Mouse (Mus musculus): ENCODE measurements around the gene Tacc2. TPM values are rescaled to one million over a fixed set of nuclear protein-coding genes. Genes with fewer than 3 reads are reported as not detected.

Tacc2 gene
- total RNA-seq, 2 experiments from 2014 or later: 187 to 199 TPM

DNA sequence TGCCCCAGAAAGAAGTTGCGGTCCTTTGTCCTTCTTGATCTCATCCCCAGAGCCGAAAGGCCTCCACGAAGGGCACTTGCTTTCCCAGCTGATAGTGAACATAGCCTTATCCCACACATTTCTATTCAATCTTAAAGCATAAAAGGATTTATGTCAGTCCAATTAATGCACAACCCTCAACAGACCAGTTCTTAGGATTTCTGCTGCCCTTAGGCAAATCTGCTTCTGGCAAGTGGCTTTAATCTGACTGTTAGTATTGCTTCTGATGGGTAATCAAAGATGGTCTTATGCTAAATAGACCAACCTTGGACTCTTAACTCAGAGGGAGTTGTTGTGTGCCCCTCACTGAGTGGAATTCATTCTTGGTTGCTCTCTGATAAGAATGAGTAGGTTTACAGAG, 40.4 kb downstream of the Tacc2 start:
- DNase-seq: no peak

DNA sequence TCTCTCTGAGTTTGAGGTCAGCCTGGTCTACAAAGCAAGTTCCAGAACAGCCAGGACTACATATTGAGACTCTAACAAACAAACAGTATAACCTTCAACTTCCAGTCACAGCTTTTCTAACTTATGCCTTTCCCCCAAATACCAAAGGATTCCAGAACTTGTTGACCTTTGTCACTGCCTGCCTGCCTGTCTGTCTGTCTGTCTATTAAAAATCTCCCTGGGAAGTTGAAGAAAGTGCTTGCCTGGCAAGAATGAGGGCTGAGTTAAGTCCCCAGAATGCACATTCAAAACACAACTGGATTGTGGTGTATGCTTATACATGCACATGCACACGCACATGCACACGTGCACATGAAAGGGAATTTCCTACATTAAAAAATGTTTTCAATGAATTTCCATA, 43.8 kb downstream of the Tacc2 start:
- DNase-seq: no peak

DNA sequence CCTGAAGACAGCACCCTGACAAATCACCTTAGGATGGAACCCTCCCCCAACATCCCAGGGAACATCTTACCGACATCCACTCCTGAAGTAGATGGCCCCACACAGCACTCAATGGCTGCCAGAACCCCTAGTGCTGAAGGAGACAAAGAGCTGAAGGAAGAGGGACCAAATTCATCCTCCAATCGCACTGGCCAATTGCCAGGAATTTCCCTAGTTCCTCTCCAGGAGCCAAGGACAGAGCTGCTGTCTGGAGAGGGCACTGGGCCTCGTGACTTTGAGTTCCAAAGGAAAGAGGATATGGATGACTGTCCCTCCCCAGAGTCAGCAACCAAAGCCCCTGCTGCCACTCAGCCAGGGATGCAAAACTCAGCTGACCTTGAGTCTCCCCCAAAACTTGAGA, 44.7 kb downstream of the Tacc2 start:
- DNase-seq: peak; percentile 35

DNA sequence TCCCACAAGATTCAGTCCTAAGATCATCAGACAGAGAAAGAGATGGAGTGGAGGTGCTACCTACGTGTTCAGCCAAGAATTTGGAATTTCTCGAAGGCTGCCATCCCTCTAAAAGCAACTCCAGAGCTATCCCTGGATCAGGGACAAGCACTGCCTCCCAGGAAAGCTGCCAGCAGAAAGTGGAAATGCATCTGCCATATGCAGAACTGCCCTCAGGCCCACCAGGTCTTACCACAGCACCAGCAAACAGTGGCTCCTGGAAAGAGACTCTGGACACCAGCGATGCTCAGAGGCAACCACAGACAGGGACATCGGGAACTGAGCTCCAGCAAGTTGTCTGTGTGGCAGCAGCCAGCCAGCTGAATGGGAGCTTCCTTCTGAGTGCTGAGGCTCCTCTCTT, 45.1 kb downstream of the Tacc2 start:
- peak; percentile 38 for DNase-seq

DNA sequence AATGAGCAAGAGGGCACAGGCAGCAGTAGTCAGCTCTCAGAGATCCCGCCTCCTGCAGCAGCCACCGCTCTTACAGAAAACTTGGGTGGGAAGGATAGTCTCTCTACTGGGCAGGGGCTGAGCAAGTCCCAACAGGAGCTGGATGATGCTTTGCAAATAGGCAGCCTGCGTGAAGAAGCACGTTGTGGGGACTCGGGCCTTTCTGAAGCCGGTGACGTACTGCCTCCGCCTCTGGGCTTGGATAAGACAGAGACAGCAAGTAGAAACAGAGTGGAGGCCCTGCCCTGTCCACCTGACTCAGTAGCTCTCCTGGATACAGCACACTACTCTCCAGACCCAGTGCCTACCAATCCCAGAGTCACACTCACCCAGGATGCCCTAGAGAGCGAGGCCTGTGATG, 47.1 kb downstream of the Tacc2 start:
- no peak for DNase-seq

DNA sequence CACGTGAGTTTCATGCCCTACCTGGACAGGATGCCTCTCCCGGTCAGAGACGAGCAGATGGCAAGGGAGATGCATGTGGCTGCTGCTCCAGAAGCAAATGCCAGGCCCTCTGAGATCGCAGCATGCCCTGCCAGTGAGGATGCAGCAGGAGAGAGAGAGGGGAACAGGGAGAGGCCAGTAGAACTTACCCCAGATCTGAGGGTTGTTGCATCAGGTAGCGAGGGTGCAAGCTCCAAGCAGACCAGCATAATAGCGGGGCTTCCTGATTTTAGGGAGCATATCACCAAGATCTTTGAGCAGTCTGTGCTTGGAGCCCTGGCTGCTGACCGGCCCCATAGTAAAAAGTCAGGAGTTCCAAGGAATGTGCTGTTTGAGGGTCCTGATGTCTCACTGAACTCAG, 48.1 kb downstream of the Tacc2 start:
- no peak for DNase-seq

DNA sequence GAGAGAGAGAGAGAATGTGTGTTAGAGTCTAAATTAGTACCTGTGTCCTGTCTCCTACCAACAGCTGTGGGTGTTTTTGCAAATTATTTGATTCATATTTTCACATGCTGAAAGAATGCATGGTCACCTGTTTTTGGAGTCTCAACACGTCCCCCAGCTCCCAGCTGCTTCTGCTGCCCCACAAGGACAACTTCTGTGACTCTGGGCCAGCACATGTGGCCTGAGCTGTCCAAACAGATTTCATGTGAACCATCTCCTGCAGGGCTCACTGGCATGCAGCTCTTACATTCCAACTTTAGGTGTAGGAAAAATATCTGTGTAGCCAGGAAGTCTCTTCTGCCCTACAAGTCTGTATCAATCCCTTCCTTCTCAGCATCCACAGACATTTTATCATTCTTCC, 51.4 kb downstream of the Tacc2 start:
- DNase-seq: no peak

DNA sequence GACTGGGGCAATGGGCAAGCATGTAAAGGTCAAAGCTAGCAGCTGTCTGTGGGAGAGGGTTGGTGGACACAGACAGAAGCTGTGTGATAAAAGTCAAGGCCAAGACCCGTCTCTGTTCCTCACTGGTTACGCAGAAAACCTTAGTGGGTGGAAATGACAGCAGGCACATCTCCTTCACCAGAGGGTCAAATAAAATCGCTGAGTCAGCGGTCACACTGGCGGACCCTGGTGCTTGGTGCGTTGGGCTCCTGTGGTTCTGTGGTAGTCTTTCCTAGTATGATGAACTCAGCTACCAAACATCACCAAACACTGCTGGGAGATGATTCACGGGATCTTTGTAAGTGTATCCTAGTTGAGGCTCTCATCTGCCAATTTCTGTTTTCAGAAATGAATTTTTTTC, 52.8 kb downstream of the Tacc2 start:
- no peak for DNase-seq

DNA sequence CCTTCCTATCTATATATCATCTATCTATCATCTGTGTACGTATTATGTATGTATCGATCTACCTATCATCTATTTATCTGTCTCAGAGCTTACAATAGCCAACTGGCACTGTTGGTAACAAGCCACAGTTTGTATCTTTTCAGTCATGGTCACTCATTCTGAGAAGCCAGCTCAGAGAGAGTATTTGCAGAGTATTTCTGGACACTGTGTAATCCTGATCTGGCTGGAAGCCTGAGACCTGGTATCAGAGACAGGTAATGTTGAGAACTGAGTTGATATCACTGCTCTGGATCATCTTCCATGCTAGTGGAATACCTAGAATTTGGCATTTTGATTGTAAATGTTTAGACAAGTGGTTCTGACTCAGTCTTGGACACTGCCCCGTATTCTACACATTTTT, 53.7 kb downstream of the Tacc2 start:
- no peak for DNase-seq

DNA sequence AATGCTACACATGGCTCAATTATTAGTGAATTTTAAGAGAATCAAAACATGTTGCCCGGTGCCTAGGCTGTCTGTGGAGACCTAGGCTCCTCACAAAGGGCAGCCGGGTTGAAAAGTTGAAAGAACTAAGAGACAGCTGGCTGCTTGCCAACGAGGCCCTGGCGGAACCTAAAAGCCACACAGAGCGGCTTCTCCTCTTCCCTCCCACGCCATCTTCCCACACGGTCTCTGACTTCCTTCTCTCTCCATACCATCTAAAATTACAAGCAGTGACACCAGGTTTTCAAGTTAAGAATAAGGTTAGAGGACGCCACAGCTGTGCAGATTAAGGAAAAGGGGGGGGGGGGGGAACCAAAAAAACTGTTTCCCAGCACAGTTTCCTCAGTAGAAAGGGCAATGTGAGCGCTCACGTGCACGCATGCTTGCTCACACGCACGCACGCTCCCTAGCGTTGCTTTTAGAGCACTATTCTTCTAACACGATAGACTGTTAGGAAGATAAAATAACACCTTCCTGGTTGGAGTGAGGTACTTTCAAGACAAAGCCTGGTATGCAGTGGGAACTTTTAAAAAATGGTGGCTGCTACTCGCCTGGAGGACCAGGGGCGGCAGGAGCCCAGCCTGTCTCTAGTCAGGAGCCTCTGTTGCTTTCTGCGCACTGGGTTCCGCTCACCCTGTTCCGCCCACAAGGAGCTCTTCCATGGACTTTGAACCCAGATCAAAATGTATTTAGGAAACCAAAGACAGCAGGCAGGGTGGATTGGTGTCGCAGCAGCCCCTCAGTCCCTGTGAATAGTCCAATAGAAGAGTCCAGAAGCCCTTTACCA, 54.5 kb downstream of the Tacc2 start:
- DNase-seq: peak; percentile 67

DNA sequence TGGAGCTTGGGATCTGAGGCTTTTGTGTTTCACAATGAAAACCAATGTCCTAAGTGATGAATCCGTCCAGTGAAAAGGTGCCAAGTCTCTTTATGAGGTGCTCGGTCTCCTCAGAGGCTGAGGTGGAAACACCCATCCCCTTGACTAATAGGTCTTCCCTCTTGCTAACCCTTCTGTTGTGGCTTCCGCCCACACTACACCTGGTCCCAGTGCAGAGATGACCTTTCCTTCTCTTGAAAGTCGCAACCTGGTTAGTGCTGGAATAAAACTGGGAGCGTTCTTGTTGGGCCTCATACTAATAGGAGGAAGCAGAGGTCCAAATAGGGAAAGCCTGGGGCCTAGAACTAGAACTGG, 55.1 kb downstream of the Tacc2 start:
- no peak for DNase-seq

DNA sequence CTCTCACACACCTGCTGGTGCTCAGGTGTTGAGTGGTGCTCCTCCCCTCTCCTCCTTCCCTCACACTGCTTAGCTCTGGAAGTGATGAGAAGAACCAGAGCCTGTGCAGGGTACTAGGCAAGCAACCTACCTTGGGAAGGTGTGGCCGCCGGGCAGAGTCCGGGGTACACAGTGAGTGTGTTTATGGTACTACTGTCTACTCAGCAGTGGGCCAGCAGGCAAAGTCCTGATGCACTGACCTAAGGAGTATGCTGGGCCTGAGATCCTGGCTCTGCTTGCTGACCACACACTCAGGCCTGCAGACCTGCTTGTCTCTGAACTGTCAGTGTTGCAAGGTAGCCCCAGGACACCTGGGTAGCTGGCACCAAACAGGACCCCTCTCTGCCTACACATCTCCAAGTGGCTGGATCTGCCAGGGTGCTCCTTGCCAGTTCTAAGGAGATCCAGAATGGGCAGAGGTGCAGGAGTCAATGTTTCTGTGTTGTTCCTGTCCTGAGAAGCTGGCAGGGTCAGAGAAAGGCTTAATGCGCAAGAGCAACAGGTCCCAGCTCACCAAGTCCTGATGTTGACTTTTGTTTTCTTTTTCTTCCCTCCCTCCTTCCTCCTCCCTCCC, 57.1 kb downstream of the Tacc2 start:
- DNase-seq: no peak

DNA sequence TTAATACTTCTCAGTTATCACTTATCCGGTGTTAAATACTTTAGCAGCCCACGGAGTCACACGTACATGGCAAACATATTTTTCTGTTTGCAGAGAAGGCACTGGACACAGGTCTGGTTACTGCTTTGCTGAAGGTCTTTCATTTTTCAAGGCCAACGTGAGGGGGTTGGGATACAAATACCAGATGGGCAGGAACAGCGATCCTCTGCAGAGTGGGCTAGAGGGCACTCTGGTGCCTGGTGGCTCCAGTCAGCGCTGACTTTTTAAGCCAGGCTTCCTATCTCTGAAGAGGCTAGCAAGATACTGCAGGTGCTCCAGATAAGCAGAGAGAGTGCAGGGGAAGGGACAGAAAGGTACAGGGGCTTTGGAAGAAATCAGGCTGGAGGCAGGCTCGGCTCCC, 58.0 kb downstream of the Tacc2 start:
- no peak for DNase-seq

DNA sequence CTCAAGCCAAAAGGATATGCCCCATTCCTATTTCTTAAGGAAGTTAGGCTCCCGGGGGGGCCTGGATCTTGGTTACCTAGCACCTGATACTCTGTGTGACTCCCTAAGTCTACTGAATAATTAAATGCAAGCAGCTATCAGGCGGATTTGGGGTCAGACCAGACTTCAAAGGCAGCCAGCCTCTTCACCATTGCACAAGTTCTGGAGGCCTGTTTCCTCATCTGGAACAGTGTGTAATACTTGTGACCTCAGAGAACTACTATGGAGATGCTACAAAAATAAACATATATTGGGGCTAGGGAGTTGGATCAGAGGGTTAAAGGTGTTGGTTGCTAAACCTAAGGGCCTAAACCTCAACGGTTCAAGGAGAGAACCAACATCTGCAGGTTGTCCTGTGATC, 59.0 kb downstream of the Tacc2 start:
- no peak for DNase-seq

DNA sequence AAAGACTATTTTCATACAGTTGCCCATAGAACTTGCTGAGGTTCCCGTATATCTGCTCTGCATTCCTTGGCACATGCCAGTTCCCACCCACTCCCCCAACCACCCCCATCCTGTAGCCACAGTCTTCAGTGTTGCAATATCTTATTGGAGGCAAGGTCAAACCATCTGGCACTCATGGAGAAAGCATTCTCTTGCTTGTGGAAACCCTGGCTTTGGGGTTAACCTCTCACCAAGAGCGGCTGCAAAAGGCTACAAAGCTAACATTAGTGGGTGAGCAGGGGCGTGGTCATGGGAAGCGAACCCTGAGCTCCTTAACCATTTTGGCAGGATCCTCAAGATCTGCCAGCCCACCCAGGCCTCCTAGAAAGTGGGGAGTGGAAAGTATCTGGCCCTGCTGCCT, 59.7 kb downstream of the Tacc2 start:
- no peak for DNase-seq

DNA sequence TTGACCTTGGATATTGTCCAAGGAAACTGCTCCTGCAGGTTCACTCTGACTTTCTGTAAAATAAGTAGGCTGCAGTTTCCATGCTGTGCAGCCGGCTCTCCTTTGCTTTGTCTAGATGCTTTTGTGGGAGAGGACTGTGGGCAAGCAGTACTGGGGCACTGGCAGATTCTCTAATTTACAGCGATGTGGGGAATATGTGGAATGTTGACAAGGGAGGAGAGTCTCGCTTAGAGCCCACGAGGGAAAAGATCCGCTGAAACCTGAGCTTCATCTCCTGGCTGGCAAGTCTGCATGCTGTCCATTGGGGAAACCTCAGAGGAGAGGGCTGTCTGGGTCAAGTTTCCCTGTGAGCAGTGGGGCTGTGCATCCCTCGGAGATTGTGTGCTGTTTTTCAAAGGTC, 60.6 kb downstream of the Tacc2 start:
- DNase-seq: no peak

DNA sequence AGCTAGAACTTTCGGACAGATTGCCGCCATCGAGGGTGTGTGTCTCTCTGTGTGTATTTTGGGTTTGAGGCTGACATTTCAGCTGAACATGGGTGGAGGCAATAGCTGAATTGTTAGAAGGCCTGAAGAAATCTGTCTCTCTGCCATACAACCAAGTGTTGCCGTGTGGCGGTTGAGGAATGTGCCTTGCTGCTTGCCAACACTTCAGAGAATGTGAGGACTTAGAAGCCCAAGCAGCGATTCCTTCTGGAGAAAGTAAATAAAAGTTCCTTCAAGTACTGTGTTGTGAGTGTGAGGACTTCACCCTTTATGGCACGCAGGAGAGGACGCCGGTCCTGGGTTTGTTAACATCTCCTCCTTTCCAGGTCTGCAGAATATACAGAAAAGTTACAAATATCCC, 63.4 kb downstream of the Tacc2 start:
- DNase-seq: no peak

DNA sequence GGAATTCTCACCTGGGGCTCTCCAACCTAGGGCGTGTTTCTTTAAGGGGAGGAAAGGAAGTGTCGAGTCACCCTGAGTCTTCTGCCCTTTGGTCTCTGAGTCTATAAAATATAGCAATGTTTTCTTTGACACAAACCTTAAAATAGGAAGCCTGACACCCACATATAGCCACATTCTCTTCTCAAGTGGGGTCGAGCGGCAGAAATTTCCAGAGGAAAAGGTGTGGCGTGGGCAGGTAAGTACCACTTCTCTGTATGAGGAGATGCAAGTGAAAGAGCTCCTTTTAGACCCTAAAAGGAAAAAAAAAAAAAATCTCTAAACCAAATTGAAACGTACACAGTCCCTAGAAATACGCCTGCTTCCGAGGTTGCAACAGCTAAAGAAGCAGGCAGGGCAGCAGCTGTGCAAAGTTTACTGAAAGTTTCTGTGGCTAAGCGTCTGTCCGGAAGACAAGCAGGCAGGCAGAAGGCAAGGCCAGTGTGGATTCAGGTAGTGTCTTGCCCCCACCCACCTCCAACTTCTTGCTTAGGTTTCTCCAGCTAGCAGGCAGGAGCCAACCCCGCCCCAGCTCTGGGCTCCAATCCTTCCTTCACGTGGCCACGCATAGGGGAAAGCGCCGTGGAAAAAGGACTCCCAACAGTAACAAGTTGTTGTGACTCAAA, 68.2 kb downstream of the Tacc2 start:
- no peak for DNase-seq

DNA sequence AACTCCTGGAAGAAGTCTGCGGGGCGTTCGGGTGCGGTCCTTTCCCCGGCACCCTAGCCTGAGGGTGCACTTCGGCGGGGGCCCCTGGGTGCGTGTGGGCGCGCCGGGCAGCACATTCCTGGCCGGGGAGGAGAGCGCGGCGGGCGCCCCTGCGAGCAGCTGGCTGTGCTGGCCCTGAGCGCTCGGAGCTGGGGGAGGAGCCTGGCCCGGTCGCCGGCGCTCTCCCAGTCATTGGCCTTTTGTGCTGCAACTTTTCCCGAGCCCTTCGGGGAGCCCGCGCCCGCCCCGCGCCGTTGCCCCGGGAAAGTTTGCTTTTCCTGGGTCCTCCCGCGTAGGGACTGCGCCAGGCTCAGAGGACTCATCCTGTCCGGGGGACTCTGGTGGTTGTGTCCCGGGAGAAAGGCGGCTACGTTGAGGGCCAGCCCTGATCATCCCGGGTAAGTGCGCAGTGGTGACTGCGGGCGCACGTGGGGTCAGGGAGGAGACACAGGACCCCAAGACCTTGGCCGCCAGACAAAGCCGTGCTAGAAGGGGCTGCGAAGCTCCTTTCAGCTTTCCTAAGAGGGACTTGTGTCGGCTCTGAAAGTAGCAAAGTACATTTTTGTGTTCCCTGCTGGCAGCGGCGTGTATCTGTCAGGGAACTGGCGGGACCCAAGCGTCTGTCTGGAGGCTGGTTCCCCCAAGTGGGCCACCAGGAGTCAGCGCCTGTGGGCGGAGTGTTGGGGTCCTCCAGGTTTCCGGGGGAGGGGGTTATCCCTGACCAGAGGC, 68.9 kb downstream of the Tacc2 start:
- DNase-seq: peak; percentile 82

DNA sequence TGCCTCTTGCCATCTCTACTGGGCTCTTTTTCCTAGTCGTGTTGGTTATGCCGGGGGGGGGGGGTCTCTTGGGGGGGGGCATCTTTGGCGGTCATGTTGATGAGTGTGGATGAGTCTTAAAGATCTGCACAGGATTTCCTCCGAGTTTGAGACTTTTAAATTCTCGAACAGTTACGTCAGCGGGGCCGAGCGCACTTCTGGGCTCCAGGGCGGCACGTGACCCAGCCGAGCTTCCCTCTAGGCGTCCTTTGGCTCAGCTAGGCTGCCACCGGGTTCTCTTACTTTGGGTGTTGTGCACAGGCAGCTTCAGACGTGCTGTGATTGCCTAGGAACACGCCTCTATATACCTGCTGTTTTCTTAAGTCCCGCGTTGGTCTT, 69.5 kb downstream of the Tacc2 start:
- DNase-seq: peak; percentile 74

DNA sequence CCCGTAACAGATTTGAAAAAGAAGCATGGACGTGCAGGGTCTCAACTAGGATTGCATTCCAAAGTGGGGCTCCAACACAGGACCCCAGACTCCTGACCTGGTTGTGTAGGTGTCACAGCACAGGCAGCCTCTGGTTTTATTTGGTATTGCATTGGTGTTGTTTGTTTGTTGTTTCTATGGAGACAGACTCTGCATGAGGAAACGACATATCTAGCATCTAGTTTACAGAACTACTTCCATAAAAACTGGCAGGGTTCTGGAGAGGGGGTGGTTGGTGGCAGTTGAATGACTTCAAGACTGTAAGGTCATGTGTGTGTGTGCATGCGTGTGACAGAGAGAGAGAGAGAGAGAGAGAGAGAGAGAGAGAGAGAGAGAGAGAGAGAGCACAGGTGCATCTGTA, 70.8 kb downstream of the Tacc2 start:
- no peak for DNase-seq

DNA sequence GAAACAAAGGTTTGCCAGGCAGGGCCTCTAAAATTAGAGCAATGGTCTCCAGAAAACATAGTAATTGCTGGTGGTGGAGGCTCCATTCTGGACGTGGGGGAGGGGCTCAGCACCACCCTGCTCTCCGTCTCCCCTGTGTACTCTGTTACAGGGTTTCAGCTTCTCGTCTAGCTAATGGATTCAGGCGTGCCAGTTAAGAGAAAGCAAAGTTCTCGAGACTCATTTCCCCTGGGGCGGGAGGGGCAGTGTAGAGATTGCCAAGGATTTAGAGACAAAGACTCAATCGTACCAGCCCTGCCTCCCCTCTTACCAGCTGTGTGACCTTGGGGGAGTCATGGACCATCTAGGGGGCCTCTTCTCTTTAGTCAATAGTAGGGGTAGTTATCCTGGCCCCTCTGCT, 72.0 kb downstream of the Tacc2 start:
- peak; percentile 24 for DNase-seq

DNA sequence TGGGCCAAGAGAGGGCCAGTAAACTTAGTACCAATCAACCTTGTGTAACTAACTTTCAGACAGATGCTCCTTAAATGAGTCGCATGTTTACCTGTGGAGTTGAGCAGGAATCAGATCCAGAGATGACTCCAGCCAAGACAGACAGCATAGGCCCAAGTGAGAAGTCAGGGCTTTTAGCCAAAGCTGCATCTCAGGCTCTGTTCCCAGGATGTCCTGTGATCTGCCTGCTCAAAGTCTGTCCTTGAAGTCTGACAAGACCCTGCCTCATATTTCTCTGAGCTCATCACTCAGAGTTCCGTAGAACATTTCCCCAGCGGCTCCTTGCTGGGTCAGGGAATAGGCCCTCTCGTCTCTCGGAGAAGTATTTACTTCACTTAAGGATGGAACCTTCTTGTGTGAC, 73.4 kb downstream of the Tacc2 start:
- no peak for DNase-seq

Data from gastrocnemius, postnatal 10 days (tissue).